In genomic region chr17:63324039-63324438, GRCm38 (mm10) we compare ENCODE assay signal across 8 mouse cellular contexts.
DNase-seq lines count a peak whose midpoint lies in the region; ATAC-seq and TF ChIP-seq lines count a peak whose summit lies in the region.

No protein-coding gene starts in this region.

- H3K9ac ChIP-seq in forebrain, postnatal 0 days = no peak overlapping the region
- H3K9ac ChIP-seq in intestine, embryonic 14.5 days (ENCODE audit: low read length) = no peak overlapping the region
- no peak overlapping the region for H3K9ac ChIP-seq in midbrain, embryonic 11.5 days (ENCODE audit: low read length)

- peak; percentile 92 for TF ChIP-seq CTCF in cerebellum, adult 2 months (IDR thresholded peaks at IDR 0.05; ENCODE audit: borderline replicate concordance, insufficient read depth, low read depth, low read length)
- peak; percentile 94 for TF ChIP-seq CTCF in forebrain, postnatal 0 days (IDR thresholded peaks at IDR 0.05; ENCODE audit: low read depth)

- intact Hi-C loops in left cerebral cortex, postnatal 14 days (cut with DNase I) = loop anchor here (2.0 to 10.0 kb wide), 2 partner anchors 91 to 145 kb away; no protein-coding TSS in a partner anchor

- no peak overlapping the region for H3K4me2 ChIP-seq in forebrain, postnatal 0 days (ENCODE audit: low read depth)
- H3K4me2 ChIP-seq in intestine, embryonic 14.5 days (ENCODE audit: low read length) = no peak overlapping the region
- no peak overlapping the region for H3K4me2 ChIP-seq in midbrain, embryonic 11.5 days

- no peak for TF ChIP-seq POLR2A in cerebellum, adult 2 months (IDR thresholded peaks at IDR 0.05; ENCODE audit: borderline replicate concordance, insufficient read depth, low read length)

- ATAC-seq in forebrain, postnatal 0 days = peak; percentile 36; the same call in 1 of the 2 replicates
- ATAC-seq in intestine, embryonic 14.5 days (replicated peaks; ENCODE audit: low FRiP score, low TSS enrichment, low read depth) = peak; percentile 78
- ATAC-seq in midbrain, embryonic 11.5 days (ENCODE audit: low FRiP score) = peak; percentile 60; the same call in 1 of the 2 replicates

- no peaks in the 10 kb centered on the region for H3K27me3 ChIP-seq in cerebellum, adult 2 months (ENCODE audit: control insufficient read depth, insufficient read depth, low read length)
- no peaks in the 10 kb centered on the region for H3K27me3 ChIP-seq in forebrain, postnatal 0 days (ENCODE audit: insufficient read depth, low read length)
- H3K27me3 ChIP-seq in intestine, embryonic 14.5 days (replicated peaks; ENCODE audit: control insufficient read depth, insufficient read depth, low read length) = no peaks in the 10 kb centered on the region
- H3K27me3 ChIP-seq in midbrain, embryonic 11.5 days (ENCODE audit: control insufficient read depth, insufficient read depth, low read length) = no peaks in the 10 kb centered on the region

- no peak overlapping the region for H3K27ac ChIP-seq in cerebellum, adult 2 months (ENCODE audit: insufficient read depth, low read length)
- H3K27ac ChIP-seq in forebrain, postnatal 0 days (ENCODE audit: low read depth, low read length) = no peak overlapping the region
- H3K27ac ChIP-seq in intestine, embryonic 14.5 days (ENCODE audit: low read depth) = no peak overlapping the region
- H3K27ac ChIP-seq in midbrain, embryonic 11.5 days (ENCODE audit: low read depth, low read length) = no peak overlapping the region

- peak; percentile 34 for DNase-seq in ovary, postnatal 10 days (ENCODE audit: low spot score)
- DNase-seq in ovary, adult 18-20 months (ENCODE audit: low spot score) = no peak
- DNase-seq in cerebellum, adult 2 months = peak; percentile 62 to 74
- DNase-seq in forebrain, postnatal 0 days = peak; percentile 73
- DNase-seq in intestine, embryonic 14.5 days (ENCODE audit: low spot score) = peak; percentile 82
- DNase-seq in left cerebral cortex, postnatal 14 days (ENCODE audit: low spot score in 2 of 2) = peak; percentile 73 to 81
- peak; percentile 93 for DNase-seq in midbrain, embryonic 11.5 days (ENCODE audit: low spot score, missing footprints)
- DNase-seq in spleen, adult 12 weeks (ENCODE audit: low spot score) = peak; percentile 73

- H3K4me3 ChIP-seq in cerebellum, adult 2 months (replicated peaks; ENCODE audit: insufficient read depth, low read depth, low read length) = no peak overlapping the region
- H3K4me3 ChIP-seq in forebrain, postnatal 0 days (ENCODE audit: low read depth, low read length) = no peak overlapping the region
- H3K4me3 ChIP-seq in intestine, embryonic 14.5 days (ENCODE audit: low read depth, low read length) = no peak overlapping the region
- no peak overlapping the region for H3K4me3 ChIP-seq in midbrain, embryonic 11.5 days (ENCODE audit: low read depth, low read length)

- WGBS in cerebellum, adult 2 months = 38% methylated on average over 2 of the region's 2 CpGs
- 43% methylated on average over 2 of the region's 2 CpGs for WGBS in forebrain, postnatal 0 days
- WGBS in intestine, embryonic 14.5 days = 35% methylated on average over 2 of the region's 2 CpGs
- WGBS in midbrain, embryonic 11.5 days = 38% methylated on average over 2 of the region's 2 CpGs

- no peaks in the 10 kb centered on the region for H3K36me3 ChIP-seq in forebrain, postnatal 0 days (ENCODE audit: insufficient read depth)
- no peaks in the 10 kb centered on the region for H3K36me3 ChIP-seq in intestine, embryonic 14.5 days (ENCODE audit: control insufficient read depth, insufficient read depth, low read length)
- H3K36me3 ChIP-seq in midbrain, embryonic 11.5 days (ENCODE audit: control insufficient read depth, insufficient read depth, low read length) = no peaks in the 10 kb centered on the region

- H3K9me3 ChIP-seq in forebrain, postnatal 0 days (ENCODE audit: low read length) = no peaks in the 10 kb centered on the region
- no peaks in the 10 kb centered on the region for H3K9me3 ChIP-seq in intestine, embryonic 14.5 days (ENCODE audit: control insufficient read depth, low read length)
- H3K9me3 ChIP-seq in midbrain, embryonic 11.5 days (ENCODE audit: control insufficient read depth, low read length) = no peaks in the 10 kb centered on the region

- H3K4me1 ChIP-seq in cerebellum, adult 2 months (ENCODE audit: control insufficient read depth, insufficient read depth, low read length) = no peaks in the 10 kb centered on the region
- peaks cover 7% of the 10 kb centered on the region; the same call in 1 of the 2 replicates for H3K4me1 ChIP-seq in forebrain, postnatal 0 days (ENCODE audit: insufficient read depth)
- H3K4me1 ChIP-seq in intestine, embryonic 14.5 days (replicated peaks; ENCODE audit: control insufficient read depth, insufficient read depth, low read length) = no peaks in the 10 kb centered on the region
- H3K4me1 ChIP-seq in midbrain, embryonic 11.5 days (ENCODE audit: control insufficient read depth, insufficient read depth, low read length) = peaks cover 6% of the 10 kb centered on the region; the same call in 1 of the 2 replicates
